7 mouse cellular contexts compared by ENCODE assay signal in genomic region chr13:111944089-111944406, GRCm38 (mm10).
DNase-seq lines count a peak whose midpoint lies in the region; ATAC-seq and TF ChIP-seq lines count a peak whose summit lies in the region.

No protein-coding gene starts in this region.

- TF ChIP-seq CTCF in stomach, postnatal 0 days (IDR thresholded peaks at IDR 0.05; ENCODE audit: low read depth): peak; percentile 23

- H3K4me3 ChIP-seq in limb, embryonic 15.5 days: no peak overlapping the region
- H3K4me3 ChIP-seq in stomach, postnatal 0 days (ENCODE audit: low read depth, low read length): no peak overlapping the region

- H3K4me1 ChIP-seq in limb, embryonic 15.5 days: peaks cover 12% of the 10 kb centered on the region
- peaks cover 3% of the 10 kb centered on the region; the same call in 1 of the 2 replicates for H3K4me1 ChIP-seq in stomach, postnatal 0 days (replicated peaks; ENCODE audit: control insufficient read depth, insufficient read depth)

- no peaks in the 10 kb centered on the region for H3K27me3 ChIP-seq in limb, embryonic 15.5 days
- no peaks in the 10 kb centered on the region for H3K27me3 ChIP-seq in stomach, postnatal 0 days (ENCODE audit: control insufficient read depth, insufficient read depth, low read length)

- TF ChIP-seq EP300 in stomach, postnatal 0 days (optimal IDR thresholded peaks at IDR 0.05): no peak

- H3K36me3 ChIP-seq in limb, embryonic 15.5 days: no peaks in the 10 kb centered on the region
- H3K36me3 ChIP-seq in stomach, postnatal 0 days (ENCODE audit: control insufficient read depth, insufficient read depth, low read length): no peaks in the 10 kb centered on the region

- H3K9me3 ChIP-seq in limb, embryonic 15.5 days: no peaks in the 10 kb centered on the region
- no peaks in the 10 kb centered on the region for H3K9me3 ChIP-seq in stomach, postnatal 0 days (ENCODE audit: control insufficient read depth, low read length)

- 0 out of 2 replicates have a peak overlapping the region, but pooled peaks have one; percentile 11 for H3K27ac ChIP-seq in limb, embryonic 15.5 days
- H3K27ac ChIP-seq in stomach, postnatal 0 days (replicated peaks): no peak overlapping the region

- H3K9ac ChIP-seq in limb, embryonic 15.5 days: no peak overlapping the region
- H3K9ac ChIP-seq in stomach, postnatal 0 days (ENCODE audit: low read length): no peak overlapping the region

- DNase-seq in right cerebral cortex, adult 2 months (ENCODE audit: low spot score in 2 of 2): peak; percentile 4 to 14
- DNase-seq in right cerebral cortex, postnatal 14 days: no peak
- DNase-seq in frontal cortex, postnatal 14 days (ENCODE audit: low spot score in 2 of 2): peak; percentile 42 to 64
- no peak for DNase-seq in stomach, postnatal 0 days (ENCODE audit: low spot score)
- DNase-seq in kidney, postnatal 10 days: no peak
- DNase-seq in heart, adult 8-10 months (ENCODE audit: low spot score): no peak

- H3K4me2 ChIP-seq in limb, embryonic 15.5 days: no peak overlapping the region
- no peak overlapping the region for H3K4me2 ChIP-seq in stomach, postnatal 0 days (replicated peaks; ENCODE audit: low read depth)

- no peak for ATAC-seq in limb, embryonic 15.5 days (ENCODE audit: insufficient number of reproducible peaks, low FRiP score, low TSS enrichment, low read depth)
- ATAC-seq in stomach, postnatal 0 days (ENCODE audit: low FRiP score, low TSS enrichment): no peak

- 7% methylated on average over 5 of the region's 5 CpGs for WGBS in limb, embryonic 15.5 days
- 32% methylated on average over 5 of the region's 5 CpGs for WGBS in stomach, postnatal 0 days

Comparison
In these comparisons a context has a peak if more than half of its experiments do, and no peak if none do; other contexts are left out.
1. DNase-seq: peak in right cerebral cortex, adult 2 months (2 of 2) and frontal cortex, postnatal 14 days (2 of 2); none in right cerebral cortex, postnatal 14 days (single experiment), stomach, postnatal 0 days (single experiment), kidney, postnatal 10 days (single experiment) and heart, adult 8-10 months (single experiment).